In the genomic region with DNA sequence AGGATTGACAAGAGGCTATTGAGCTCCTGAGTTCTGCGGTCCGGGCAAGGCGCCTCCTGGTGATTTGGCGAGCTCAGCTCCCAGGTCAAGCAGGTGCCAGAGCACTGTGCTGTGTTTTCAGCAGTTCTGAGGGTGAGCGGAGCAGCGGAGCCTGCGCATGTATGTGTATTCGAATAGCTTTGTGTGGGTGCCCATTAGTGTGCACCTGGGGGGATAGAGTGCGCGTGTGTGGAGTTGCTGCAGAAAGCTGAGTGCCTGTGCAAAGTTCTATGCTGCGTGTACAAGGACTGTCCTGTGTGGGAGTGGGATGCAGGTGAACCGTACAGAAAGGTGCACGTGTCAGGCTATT, we compare ENCODE assay signal across 8 mouse cellular contexts. TPM values are rescaled to one million over a fixed set of nuclear protein-coding genes. Genes with fewer than 3 reads are reported as not detected.
DNase-seq lines count a peak whose midpoint lies in the region; ATAC-seq and TF ChIP-seq lines count a peak whose summit lies in the region.

A gene (plus strand): TSS at position 73 of the 349 bp plus-strand sequence.

- H3ac ChIP-seq in myocyte (ENCODE audit: control insufficient read depth, insufficient read length): no peak within 1 kb of the TSS

- H3K36me3 ChIP-seq in liver, adult 2 months (ENCODE audit: control insufficient read depth, insufficient read depth, low read length): no peaks in the 10 kb centered on the region
- H3K36me3 ChIP-seq in embryonic facial prominence, embryonic 12.5 days: no peaks in the 10 kb centered on the region
- no peaks in the 10 kb centered on the region for H3K36me3 ChIP-seq in hindbrain, embryonic 16.5 days (ENCODE audit: control insufficient read depth, insufficient read depth, low read length)
- no peaks in the 10 kb centered on the region for H3K36me3 ChIP-seq in myocyte (ENCODE audit: control insufficient read depth, insufficient read depth)

- H3K4me3 ChIP-seq in liver, adult 2 months (ENCODE audit: insufficient read depth, low read depth, low read length): peak within 1 kb of the TSS; percentile 32
- H3K4me3 ChIP-seq in embryonic facial prominence, embryonic 12.5 days: peak within 1 kb of the TSS; percentile 31
- H3K4me3 ChIP-seq in hindbrain, embryonic 16.5 days (ENCODE audit: low read length): peak within 1 kb of the TSS; percentile 46
- H3K4me3 ChIP-seq in myocyte: no peak within 1 kb of the TSS

- no peak within 1 kb of the TSS for H3K9ac ChIP-seq in liver, adult 2 months (ENCODE audit: low read depth, low read length)
- no peak within 1 kb of the TSS for H3K9ac ChIP-seq in embryonic facial prominence, embryonic 12.5 days
- peak within 1 kb of the TSS; percentile 42 for H3K9ac ChIP-seq in hindbrain, embryonic 16.5 days (ENCODE audit: low read depth, low read length)

- no peak for DNase-seq in liver, adult 2 months (ENCODE audit: extremely low read depth, low read depth, low spot score)
- no peak for DNase-seq in liver
- no peak for DNase-seq in urinary bladder, postnatal 36 days (ENCODE audit: low spot score in 2 of 2)
- no peak for DNase-seq in lung, adult 18-20 months

- no peaks in the 10 kb centered on the region for H3K9me3 ChIP-seq in embryonic facial prominence, embryonic 12.5 days
- H3K9me3 ChIP-seq in hindbrain, embryonic 16.5 days (ENCODE audit: control insufficient read depth, low read length): no peaks in the 10 kb centered on the region

- H3K27ac ChIP-seq in liver, adult 2 months (replicated peaks; ENCODE audit: insufficient read depth, low read depth, low read length): no peak within 1 kb of the TSS
- no peak within 1 kb of the TSS for H3K27ac ChIP-seq in embryonic facial prominence, embryonic 12.5 days
- no peak within 1 kb of the TSS for H3K27ac ChIP-seq in hindbrain, embryonic 16.5 days (ENCODE audit: low read depth, low read length)

- TF ChIP-seq POLR2A in liver, adult 2 months (IDR thresholded peaks at IDR 0.05; ENCODE audit: extremely low read depth, insufficient read depth, low read length): no peak
- no peak for TF ChIP-seq POLR2A in myocyte (IDR thresholded peaks at IDR 0.05; ENCODE audit: insufficient read length, low read depth)

- H3K79me2 ChIP-seq in liver, adult 2 months (ENCODE audit: control insufficient read depth, insufficient read depth, low read length): no peaks in the 10 kb centered on the region
- H3K79me2 ChIP-seq in myocyte (ENCODE audit: control insufficient read depth, insufficient read depth): no peaks in the 10 kb centered on the region

- H3K27me3 ChIP-seq in liver, adult 2 months (ENCODE audit: control insufficient read depth, insufficient read depth, low read length): no peaks in the 10 kb centered on the region
- H3K27me3 ChIP-seq in embryonic facial prominence, embryonic 12.5 days: peaks cover 20% of the 10 kb centered on the region; the same call in 1 of the 2 replicates
- H3K27me3 ChIP-seq in hindbrain, embryonic 16.5 days (replicated peaks; ENCODE audit: control insufficient read depth, insufficient read depth, low read length): peaks cover 5% of the 10 kb centered on the region
- peaks cover 29% of the 10 kb centered on the region for H3K27me3 ChIP-seq in myocyte (ENCODE audit: control insufficient read depth, insufficient read depth, insufficient read length)

- ATAC-seq in embryonic facial prominence, embryonic 12.5 days (ENCODE audit: insufficient number of reproducible peaks, insufficient read depth, low FRiP score, low TSS enrichment): peak; percentile 25; the same call in 1 of the 2 replicates
- ATAC-seq in hindbrain, embryonic 16.5 days: peak; percentile 61
- ATAC-seq in activated CD4-positive, CD25-positive, alpha-beta regulatory T cell, adult 4 months: no peak

- no peak for TF ChIP-seq CTCF in liver, adult 2 months (IDR thresholded peaks at IDR 0.05; ENCODE audit: low read depth, low read length)

- H3K4me1 ChIP-seq in liver, adult 2 months (ENCODE audit: control insufficient read depth, insufficient read depth, low read length): 0 out of 2 replicates have a peak, but pooled peaks cover 4% of the 10 kb centered on the region
- peaks cover 6% of the 10 kb centered on the region; the same call in 1 of the 2 replicates for H3K4me1 ChIP-seq in embryonic facial prominence, embryonic 12.5 days
- H3K4me1 ChIP-seq in hindbrain, embryonic 16.5 days (ENCODE audit: control insufficient read depth, insufficient read depth, low read depth, low read length): peaks cover 16% of the 10 kb centered on the region

- peak within 1 kb of the TSS; percentile 57 for H3K4me2 ChIP-seq in embryonic facial prominence, embryonic 12.5 days (replicated peaks)
- peak within 1 kb of the TSS; percentile 93 for H3K4me2 ChIP-seq in hindbrain, embryonic 16.5 days (ENCODE audit: low read length)
- H3K4me2 ChIP-seq in myocyte (ENCODE audit: low read depth): peak within 1 kb of the TSS; percentile 67

- WGBS in liver, adult 2 months: 13% methylated on average over 13 of the region's 13 CpGs
- 20% methylated on average over 13 of the region's 13 CpGs for WGBS in embryonic facial prominence, embryonic 12.5 days
- 11% methylated on average over 13 of the region's 13 CpGs for WGBS in hindbrain, embryonic 16.5 days

TF ChIP-seq in myocyte, 11 proteins besides CTCF, POLR2A, EP300 and RAD21:
- TF ChIP-seq MAX (IDR thresholded peaks at IDR 0.05; ENCODE audit: low read depth) (no peak), TCF12 (IDR thresholded peaks at IDR 0.05; ENCODE audit: insufficient read depth, poor library complexity, severe bottlenecking) (no peak), USF1 (IDR thresholded peaks at IDR 0.05; ENCODE audit: low read depth) (no peak), SRF (IDR thresholded peaks at IDR 0.05; ENCODE audit: control insufficient read depth, insufficient read length, low read depth) (no peak), CEBPB (IDR thresholded peaks at IDR 0.05; ENCODE audit: insufficient read depth, poor library complexity, severe bottlenecking) (no peak), MYOD1 (IDR thresholded peaks at IDR 0.05; ENCODE audit: control insufficient read depth in 1 of 3, insufficient read length in 2 of 3, low read depth in 2 of 3) (no peak), MYOG (IDR thresholded peaks at IDR 0.05; ENCODE audit: control insufficient read depth in 1 of 3, insufficient read depth in 1 of 3, insufficient read length in 2 of 3, low read depth in 2 of 3) (no peak), REST (IDR thresholded peaks at IDR 0.05; ENCODE audit: insufficient read depth, insufficient read length) (no peak), E2F4 (IDR thresholded peaks at IDR 0.05; ENCODE audit: insufficient read depth) (no peak), TCF3 (IDR thresholded peaks at IDR 0.05; ENCODE audit: insufficient read length, low read depth) (no peak), POLR2AphosphoS2 (IDR thresholded peaks at IDR 0.05; ENCODE audit: insufficient read length, low read depth) (no peak)

RNA-seq across cellular contexts. Expression of the gene that starts here (rescaled TPM):
- total RNA-seq in liver, adult 2 months (2014; rRNA removed): 0.09 and 0.13 TPM in 2 replicates
- 0.01 and 0.02 TPM in 2 replicates for polyA plus RNA-seq in liver, adult 2 months (2012; rRNA removed)
- polyA plus RNA-seq in embryonic facial prominence, embryonic 12.5 days (2016; fragmentation: Nextera tagmentation; extraction: Ambion mirVana): 0.13 TPM in 1 of 2 replicates, not detected in the other
- polyA plus RNA-seq in hindbrain, embryonic 16.5 days (2015; fragmentation: Nextera tagmentation; extraction: Ambion mirVana): 0.15 and 0.27 TPM in 2 replicates
- polyA plus RNA-seq in myocyte (2012; fragmentation: generic; extraction: Trizol): 0.05 TPM
- not detected for polyA plus RNA-seq in activated CD4-positive, CD25-positive, alpha-beta regulatory T cell, adult 4 months (2017; shearing (Covaris generic))

Comparison
In these comparisons a context has a peak if more than half of its experiments do, and no peak if none do; other contexts are left out.
1. Peak in ATAC-seq, H3K4me3 ChIP-seq and H3K4me2 ChIP-seq in embryonic facial prominence, embryonic 12.5 days; RNA of the gene not detected or under 1 TPM.
2. Peak in ATAC-seq, H3K4me3 ChIP-seq, H3K9ac ChIP-seq and H3K4me2 ChIP-seq in hindbrain, embryonic 16.5 days; RNA of the gene not detected or under 1 TPM.